Mouse (Mus musculus) R1 (cell line): ENCODE measurements at regions not wholly inside any gene's neighbourhood (a gene's known extent, or its start where the extent isn't known, plus 50 kb on each side); places are given as distances from the start of the nearest gene placed in this dataset.

Source experiments
- DNase-seq: peaks from one replicate; pipeline ENCODE4 v3.0.0-alpha.2; 2018; ENCODE audit warnings: low read depth, low spot score

DNA sequence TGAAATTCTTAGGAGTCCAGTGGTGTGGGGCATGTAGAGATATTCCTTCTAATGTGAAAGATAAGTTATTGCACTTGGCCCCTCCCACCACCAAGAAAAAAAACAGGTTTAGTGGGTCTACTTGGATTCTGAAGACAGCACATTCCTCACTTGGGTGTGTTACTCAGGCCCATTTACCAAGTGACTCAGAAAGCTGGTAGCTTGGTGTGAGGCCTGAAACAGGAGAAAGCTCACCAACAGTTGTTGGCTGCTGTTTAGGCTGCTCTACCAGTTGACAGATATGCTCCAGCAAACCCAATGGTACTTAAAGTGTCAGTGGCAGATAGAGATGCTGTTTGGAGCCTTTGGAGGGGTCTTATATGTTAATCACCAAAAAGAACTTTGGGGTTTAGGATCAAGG lies 207.8 kb upstream of the Gm11042 start:
- no peak for DNase-seq

DNA sequence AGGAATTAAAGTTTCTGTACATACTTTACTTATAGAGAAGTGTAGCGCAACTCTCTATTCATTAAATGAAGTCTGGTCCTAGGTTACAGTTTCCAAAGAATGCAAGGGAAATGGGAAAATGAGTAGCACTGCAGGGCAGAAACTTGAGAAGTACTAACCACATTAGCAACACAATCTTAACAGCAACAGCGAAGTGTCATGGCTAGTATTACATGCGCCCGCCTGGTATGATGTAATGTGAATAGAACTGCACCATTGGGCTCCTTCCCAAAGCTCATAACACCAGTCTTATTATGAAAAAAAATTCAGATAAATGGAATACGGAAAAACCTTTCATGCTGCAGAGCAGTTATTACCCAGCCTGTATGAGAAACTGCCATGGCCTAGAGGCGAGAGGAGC lies 201.8 kb upstream of the Gm11042 start:
- DNase-seq: no peak

DNA sequence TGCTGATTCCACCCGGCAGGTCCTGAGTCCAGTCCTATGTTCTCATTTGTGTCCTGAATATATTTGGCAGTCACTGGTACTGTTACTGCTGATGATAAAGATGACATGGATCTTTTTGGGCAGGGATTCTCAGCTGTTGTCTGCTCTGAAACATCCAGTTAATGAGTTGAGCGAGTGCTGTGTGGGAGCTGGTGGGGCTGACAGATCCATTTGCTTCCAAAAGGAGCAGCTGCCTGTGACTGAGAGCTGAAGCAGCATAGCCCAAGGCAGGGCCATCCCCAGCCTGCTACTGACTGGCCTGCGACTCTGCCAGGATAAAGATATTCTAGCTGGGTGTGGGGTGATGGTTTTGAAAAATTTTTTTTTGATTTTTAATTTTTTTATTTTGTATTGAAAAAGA lies 200.3 kb upstream of the Gm11042 start:
- DNase-seq: no peak

DNA sequence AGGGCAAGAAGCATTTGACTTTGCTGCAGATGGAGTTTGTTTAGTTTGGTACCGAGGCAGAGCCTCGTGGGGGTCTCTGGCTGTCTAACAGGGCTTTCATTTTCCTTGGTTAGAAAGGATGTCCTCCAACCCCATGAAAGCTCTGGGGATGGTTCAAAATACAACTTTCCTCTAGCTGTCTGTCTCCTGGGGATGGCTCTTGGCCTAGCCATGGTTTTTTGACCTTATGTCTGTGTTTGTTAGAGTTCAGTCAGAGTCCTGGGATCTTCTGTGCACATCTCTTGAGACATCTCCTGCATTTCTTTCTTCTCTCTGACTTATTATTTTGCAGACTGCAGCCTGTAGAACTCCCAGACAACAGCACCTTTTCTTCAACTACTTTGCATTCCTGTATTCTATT lies 186.6 kb upstream of the Gm11042 start:
- DNase-seq: no peak

DNA sequence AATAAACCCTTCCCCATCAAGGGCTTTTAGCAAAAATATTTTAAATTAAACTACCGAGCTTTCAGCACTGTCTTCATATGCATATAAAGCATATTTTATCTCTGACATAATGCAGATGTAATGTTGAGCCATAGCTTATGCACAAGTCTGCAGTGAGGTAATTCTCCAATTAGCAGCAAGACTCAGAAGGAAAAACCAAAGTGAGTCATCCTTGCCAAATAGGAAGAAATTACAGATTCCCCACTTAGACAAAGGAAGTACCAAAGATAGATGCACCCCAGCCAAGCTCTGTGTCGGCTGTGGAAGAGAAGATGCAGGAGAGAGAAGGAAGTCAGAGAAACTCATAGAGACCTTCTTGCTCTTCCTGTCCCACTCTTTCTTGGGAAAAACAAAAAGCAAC lies 161.4 kb upstream of the Gm11042 start:
- no peak for DNase-seq

DNA sequence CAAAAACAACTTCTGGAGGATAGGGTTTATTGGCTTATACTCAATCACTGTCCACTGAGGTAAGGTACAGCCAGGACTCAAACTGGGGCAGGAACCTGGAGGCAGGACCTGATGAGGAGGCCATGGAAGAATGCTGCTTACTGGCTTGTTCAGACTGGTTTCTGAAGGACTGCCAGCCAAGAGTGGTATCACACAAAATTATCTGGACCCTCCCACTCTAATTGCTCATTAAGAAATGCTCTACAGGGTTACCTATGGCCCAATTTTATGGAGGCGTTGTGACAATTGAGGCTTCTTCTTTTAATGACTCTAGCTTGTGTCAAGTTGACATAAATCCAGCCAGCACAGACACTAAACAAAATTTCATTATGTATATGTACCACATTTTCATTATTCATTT lies 158.5 kb upstream of the Gm11042 start:
- no peak for DNase-seq

DNA sequence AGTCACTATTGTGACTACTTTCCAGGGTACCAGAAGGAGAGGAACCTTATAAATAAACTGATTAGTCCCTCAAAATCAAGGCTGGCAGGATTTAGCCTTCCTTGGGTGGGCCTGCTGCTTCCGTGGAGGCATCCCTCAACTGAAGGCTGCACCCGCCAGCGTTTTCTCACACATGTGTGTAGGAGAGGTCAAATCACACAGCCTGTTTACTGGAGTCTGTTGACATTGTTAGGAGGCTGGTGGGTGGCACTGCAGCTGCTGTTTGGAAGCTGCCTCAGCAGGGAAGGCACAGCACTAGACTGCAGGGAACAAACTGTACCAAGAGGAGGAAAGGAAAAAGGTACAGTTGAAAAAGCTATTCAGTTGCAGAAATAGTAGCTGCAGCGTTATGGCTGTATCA lies 142.3 kb upstream of the Gm11042 start:
- DNase-seq: no peak

DNA sequence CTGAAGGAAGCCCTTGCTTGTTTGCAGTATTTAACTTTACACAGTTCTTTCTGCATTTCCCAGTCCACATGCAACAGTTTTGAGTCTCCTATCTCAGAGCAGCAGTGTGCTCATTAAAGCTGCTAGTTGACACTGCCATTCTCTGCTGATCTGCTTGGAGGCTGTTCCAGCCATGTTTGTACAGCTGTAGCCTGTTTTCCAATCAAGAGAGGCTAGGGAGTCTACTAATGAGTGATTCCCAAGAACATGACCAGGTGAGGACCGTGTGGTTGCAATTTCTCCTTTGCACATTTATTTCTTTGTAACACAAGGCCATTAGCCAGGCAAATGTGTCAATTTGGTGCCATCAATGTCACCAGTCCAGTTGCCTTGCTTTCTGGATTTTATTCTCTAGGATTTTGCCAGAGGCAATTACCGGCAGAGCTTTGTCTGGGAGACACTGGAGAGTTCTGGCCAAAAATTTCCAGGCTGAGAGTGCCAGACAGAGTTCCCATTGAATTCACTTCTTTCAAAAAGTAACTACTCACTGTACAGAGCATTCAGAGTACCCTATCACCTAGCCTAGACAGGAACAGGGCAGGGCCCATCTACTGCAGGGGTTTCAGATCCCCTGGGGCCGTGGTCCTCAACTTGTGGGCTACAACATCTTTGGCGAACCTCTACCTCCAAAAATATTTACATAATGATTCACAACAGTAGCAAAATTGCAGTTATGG lies 136.3 kb upstream of the Gm11042 start:
- DNase-seq: no peak

DNA sequence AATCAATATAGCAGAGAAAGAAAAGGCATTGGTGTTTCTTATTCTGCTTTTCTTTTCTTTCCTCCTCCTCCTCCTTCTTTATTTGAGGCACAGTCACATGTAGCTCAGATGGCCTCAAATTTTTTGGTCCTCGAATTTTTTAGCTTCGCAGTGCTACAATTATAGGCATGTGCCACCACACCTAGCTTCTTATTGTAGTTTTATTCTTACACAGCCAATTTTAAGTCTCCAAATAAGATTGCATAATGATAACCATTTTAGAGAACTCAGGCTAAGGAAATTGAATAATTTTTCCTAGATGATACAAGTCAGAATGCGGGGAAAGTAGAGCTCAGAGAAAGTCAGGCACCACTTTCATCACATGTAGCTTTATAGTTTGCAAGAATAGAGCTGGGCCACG lies 132.1 kb upstream of the Gm11042 start:
- no peak for DNase-seq

DNA sequence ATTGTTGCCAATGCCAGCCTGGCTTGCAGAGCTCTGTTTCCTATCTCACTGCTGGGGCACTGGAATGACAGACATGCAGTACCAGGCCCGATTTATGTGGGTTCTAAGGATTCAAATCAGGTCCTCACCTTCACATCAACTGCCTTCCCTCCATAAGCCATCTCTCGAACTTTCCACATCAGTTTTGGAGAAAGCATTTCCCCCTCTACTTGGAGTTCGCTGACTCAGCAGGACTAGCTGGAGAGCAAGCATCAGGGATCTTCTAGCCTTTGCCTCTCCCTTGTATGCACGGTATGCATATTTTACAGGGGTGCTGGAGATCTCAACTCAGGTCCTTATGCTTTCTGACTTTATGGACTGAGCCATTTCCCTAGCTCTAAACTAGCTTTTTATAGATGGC lies 118.7 kb upstream of the Gm11042 start:
- no peak for DNase-seq

DNA sequence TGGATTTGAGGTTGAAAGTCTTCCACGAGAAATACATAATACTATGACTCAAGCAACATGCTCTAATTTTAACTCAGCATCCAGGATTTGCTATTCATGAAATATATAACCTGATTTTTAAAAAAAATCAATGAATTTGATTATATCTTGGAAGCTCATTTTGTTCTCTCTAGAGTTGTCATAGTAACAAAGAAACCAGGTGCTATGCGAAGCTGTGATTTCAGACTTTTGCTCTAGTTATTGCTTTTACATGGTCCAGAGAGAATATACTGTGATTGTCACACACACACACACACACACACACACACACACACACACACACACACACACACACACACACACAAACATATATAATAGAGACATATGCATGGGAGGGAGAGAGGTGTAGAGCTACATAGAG lies 98.5 kb upstream of the Gm11042 start:
- DNase-seq: no peak

DNA sequence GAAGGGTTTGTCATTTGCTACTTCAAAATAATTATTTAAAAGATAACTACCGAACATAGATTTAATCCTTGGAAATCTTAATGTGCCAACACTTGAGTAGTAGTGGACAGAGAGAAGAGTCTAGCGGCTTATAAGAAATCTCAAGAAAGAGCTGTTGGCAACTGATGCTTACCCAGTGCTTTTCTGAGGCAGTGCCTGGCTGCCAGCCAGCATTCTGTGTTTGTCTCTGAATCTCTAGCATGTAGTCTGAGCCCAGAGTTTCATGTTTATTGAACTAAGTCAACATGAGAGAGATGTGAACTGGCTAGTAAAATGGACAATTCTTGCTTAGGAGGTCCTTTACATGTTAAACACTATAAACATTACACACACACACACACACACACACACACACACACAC lies 94.3 kb upstream of the Gm11042 start:
- no peak for DNase-seq

DNA sequence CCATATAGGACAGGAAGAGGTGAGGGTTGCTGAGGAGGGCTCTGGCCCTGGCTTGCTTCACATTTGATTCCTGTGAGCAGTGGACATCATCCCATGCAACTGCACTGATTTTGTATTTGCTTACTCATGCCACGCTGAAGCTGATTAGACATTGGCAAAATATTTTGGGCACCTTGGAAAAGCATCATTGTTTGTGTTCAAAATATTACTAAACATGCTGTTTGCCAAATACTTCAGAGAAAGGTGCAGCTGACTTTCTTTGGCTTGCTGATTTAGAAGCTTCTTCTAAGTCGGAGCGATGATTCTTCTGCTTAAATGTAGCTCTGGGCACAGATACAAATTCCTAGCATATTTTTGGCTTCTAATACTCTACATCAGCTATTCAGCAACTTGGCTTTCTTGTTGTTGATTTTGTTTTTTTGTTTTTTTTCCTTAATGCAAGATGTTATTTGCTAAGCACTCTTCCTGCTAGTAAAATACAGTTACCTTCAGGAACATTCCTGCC lies 91.4 kb upstream of the Gm11042 start:
- DNase-seq: no peak

DNA sequence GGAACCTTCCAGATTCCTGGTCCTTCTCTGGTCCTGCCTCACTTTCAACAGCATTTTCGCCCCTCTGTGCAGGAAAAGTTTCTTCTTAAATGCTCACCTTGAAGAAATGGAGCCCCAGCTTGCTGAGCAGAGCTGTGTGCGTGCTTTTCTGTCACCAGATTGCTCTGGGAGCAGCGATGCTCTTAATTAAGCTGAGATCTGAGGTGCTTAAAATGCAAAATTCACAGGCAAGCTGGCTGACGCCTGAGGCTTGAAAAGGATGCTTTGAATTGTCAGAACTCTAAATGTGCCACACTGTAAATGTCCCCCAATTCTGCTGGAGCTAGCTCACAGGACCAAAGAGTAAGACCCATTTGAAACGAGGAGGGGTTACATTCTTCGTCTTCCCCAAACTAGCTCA lies 73.6 kb upstream of the Gm11042 start:
- no peak for DNase-seq
